Mouse (Mus musculus) hindbrain, embryonic 10.5 days (tissue): ENCODE measurements at regions not wholly inside any gene's neighbourhood (a gene's known extent, or its start where the extent isn't known, plus 50 kb on each side); places are given as distances from the start of the nearest gene placed in this dataset.
"Not testable (repeated sequence)": the region's sequence is repeated elsewhere in the genome, so short reads cannot be mapped to it uniquely, and the experiment has no call there.

ENCODE experiments used
- DNase-seq: peaks from one replicate; pipeline ENCODE4 v3.0.0-alpha.2; 2017; ENCODE audit warnings: low spot score
- H3K27ac ChIP-seq: fragments of 300-500 bp; sonication (generic); 2 replicates; pipeline ENCODE4 v1.5.1; 2016; ENCODE audit warnings: mild to moderate bottlenecking, moderate library complexity
- H3K27me3 ChIP-seq: fragments of 300-500 bp; sonication (generic); 2 replicates; pipeline ENCODE4 v1.6.1; 2016; ENCODE audit warnings: mild to moderate bottlenecking; ENCODE audit not compliant: poor library complexity, insufficient read depth, severe bottlenecking
- H3K36me3 ChIP-seq: fragments of 300-500 bp; sonication (generic); 2 replicates; pipeline ENCODE4 v1.6.1; 2016; ENCODE audit warnings: mild to moderate bottlenecking, moderate library complexity
- H3K4me1 ChIP-seq: fragments of 300-500 bp; sonication (generic); replicated peaks from 2 replicates; pipeline ENCODE4 v1.6.1; 2016; ENCODE audit warnings: mild to moderate bottlenecking
- H3K4me3 ChIP-seq: fragments of 300-500 bp; sonication (generic); 2 replicates; pipeline ENCODE4 v1.5.1; 2016; ENCODE audit warnings: mild to moderate bottlenecking, moderate library complexity
- H3K9me3 ChIP-seq: fragments of 300-500 bp; sonication (generic); 2 replicates; pipeline ENCODE4 v1.6.1; 2016; ENCODE audit warnings: mild to moderate bottlenecking, moderate library complexity
- WGBS: fragments of 180-500 bp; shearing (Covaris S2); methylation state at CpG from one replicate; pipeline ENCODE4 v1.1.7; 2016; 5-methylcytosine and 5-hydroxymethylcytosine counted together

DNA sequence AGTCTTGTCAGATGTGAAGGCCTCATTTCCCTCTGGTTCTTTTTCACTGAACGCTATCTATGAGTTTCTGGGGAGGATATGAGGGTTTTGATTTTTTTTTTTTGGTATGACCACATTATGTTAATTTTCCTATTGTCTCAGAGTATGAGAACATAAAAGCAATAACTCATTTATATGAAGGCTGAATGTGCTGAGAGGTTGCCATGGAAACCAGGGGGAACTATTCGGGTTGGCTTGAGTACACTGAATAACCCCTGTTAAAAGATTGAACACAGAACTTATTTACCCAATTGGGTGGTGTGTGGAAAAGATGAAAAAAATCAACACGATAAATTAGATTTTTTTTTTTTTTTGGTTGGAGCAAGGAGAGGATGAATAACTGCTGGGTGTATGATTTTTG is 129.0 kb downstream of the Nucb2 start:
- no peak for DNase-seq
- no peak overlapping the region for H3K27ac ChIP-seq
- H3K9me3 ChIP-seq = no peaks in the 10 kb centered on the region
- no peaks in the 10 kb centered on the region for H3K27me3 ChIP-seq
- H3K36me3 ChIP-seq = no peaks in the 10 kb centered on the region
- WGBS = 86% methylated on average over 3 of the region's 3 CpGs
- no peaks in the 10 kb centered on the region for H3K4me1 ChIP-seq
- no peak overlapping the region for H3K4me3 ChIP-seq

DNA sequence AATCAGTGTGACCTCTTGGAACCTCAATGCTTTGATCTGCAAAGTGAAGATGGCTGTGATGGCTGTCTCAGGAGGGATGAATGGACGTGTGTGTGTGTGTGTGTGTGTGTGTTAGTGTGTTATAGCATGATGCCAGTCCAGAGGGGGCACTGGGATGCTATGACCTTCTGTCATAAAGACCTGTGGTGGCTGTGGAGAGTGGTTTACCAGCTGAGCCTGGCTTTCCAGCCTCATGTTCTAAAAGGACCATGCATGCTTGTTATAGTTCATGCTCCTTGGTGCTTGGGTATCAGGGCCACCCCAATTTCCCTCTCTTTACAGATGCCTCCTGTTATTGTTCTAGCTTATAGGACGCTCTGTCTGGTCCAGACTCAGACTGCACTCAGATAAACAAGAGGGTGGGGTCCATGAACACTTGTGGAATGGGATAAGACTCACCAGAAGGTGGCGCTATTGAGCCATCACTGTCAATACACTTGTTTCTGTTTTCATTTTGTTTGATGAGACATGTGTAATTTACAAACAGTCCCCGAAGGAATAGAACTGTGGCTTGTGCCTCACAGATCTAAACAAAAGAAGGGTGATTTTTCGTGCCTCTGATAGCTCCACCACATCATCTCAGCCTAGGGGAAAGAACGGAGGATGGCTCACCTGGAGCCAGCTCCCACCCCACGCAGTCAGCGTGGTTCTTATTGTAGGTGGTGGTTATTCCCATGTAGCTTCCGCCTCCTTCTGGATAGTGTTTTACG is 140.9 kb downstream of the Nucb2 start:
- 56% methylated on average over 10 of the region's 10 CpGs for WGBS
- H3K4me1 ChIP-seq = no peaks in the 10 kb centered on the region
- H3K27me3 ChIP-seq = no peaks in the 10 kb centered on the region
- no peak overlapping the region for H3K27ac ChIP-seq
- H3K36me3 ChIP-seq = no peaks in the 10 kb centered on the region
- H3K9me3 ChIP-seq = no peaks in the 10 kb centered on the region
- peak; percentile 58 for DNase-seq
- no peak overlapping the region for H3K4me3 ChIP-seq

DNA sequence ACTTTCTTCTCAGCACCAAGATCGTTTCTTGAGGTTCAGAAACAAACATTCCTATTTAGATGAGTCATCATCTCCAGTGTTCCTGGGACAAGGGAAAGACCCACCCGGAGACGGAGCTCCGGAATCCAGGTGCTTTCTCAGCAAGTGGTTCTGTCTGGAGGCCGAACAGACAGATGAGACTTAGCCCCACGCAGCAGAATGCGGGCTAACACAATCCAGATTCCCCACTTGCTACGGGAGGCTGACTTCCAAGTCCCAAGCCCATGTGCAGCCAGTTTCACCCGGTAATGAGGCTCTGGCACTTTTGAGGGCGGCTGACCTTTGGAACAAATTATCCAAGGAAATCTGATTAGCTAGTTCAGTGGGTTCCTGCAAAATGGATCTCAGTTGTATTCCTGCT is 150.3 kb downstream of the Nucb2 start:
- H3K9me3 ChIP-seq = no peaks in the 10 kb centered on the region
- H3K4me3 ChIP-seq = no peak overlapping the region
- no peaks in the 10 kb centered on the region for H3K36me3 ChIP-seq
- WGBS = 64% methylated on average over 10 of the region's 10 CpGs
- no peak overlapping the region for H3K27ac ChIP-seq
- no peaks in the 10 kb centered on the region for H3K4me1 ChIP-seq
- DNase-seq = peak; percentile 19
- H3K27me3 ChIP-seq = no peaks in the 10 kb centered on the region

DNA sequence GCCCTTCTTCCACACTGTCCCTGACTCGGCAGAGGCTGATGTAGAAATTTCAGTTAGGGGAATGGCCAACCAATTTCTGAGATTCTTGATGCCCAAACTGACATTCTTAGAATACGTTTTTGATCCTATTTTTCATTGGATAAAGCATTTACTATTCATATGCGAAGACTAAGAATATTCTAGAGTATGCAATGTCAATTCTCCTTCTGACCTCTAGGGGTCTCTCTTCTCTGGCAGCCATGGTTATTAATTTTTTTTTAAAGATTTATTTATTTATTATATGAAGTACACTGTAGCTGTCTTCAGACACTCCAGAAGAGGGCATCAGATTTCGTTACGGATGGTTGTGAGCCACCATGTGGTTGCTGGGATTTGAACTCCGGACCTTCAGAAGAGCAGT is 152.9 kb downstream of the Nucb2 start:
- not testable (repeated sequence) for DNase-seq, H3K4me3 ChIP-seq, H3K4me1 ChIP-seq, H3K27ac ChIP-seq, H3K36me3 ChIP-seq, H3K9me3 ChIP-seq, H3K27me3 ChIP-seq
- WGBS = 92% methylated on average over 6 of the region's 6 CpGs

DNA sequence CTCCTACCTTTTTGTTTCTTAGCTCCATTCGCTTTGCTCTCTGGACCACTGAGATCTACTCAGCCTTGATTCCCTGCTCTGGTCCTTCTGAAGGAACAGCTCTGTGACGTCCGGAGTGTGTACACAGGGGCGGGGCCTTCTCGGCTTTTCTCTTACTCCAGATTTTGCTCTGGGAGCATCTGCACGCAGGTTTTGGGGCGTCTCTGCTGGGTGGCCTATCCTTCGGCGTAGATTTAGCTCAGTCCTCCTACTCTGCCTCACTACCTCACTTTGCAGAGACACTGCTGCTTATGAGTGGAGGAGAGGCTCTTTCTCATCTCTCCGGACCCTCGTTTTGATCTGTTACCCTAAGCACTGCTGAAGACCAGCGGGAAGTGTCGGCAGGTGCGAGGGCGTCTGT is 161.4 kb downstream of the Nucb2 start:
- DNase-seq = no peak
- no peaks in the 10 kb centered on the region for H3K36me3 ChIP-seq

DNA sequence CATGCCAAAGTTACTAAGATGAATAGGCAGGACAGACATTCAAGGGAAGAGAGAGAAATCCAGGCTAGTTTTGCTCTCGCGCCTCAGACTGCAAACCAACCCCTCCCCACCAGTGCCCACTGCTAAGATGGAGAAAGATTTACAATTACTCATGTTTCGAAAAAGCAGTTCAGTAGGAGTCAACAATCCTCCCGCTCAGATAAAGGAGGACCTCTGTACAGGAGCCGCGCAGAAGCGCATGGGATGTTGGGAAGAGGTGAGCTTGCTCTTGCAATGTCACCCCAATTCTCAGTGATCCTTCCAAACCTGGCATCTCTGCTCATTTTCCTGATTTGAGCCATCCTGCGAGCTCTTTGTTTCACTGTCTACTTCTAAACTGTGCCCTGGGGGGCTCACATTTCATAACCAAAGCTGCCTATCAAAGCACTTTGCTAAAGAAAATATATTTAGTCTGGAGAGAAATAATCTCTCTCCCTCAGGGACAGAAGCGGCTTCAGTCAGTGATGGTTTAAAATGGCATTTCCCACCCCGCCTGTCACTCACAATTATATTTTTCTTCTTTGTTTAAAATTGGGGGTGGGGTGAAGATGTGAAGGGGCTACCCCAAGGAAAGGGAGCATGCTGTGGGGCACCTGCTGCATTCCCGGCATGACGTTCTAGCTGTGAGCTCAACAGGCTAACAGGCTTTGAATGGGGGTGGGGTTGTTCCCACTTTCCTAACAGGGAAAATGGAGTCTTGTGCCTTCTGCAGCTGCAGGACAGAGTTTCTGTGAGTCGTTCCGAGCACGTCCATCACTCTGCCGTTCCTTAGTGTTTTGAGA is 170.2 kb downstream of the Nucb2 start:
- H3K4me3 ChIP-seq = no peak overlapping the region
- H3K36me3 ChIP-seq = no peaks in the 10 kb centered on the region
- no peak overlapping the region for H3K27ac ChIP-seq
- peak; percentile 5 for DNase-seq
- WGBS = 66% methylated on average over 16 of the region's 16 CpGs
- H3K27me3 ChIP-seq = no peaks in the 10 kb centered on the region
- peaks cover 4% of the 10 kb centered on the region; the same call in 1 of the 2 replicates for H3K4me1 ChIP-seq
- no peaks in the 10 kb centered on the region for H3K9me3 ChIP-seq

More for the DNA sequence above, 161.4 kb downstream of the Nucb2 start:
- Histone ChIP-seq H3K27me3 (no peaks in the 10 kb centered on the region), H3K4me3 (no peak overlapping the region), H3K4me1 (no peaks in the 10 kb centered on the region), H3K9me3 (no peaks in the 10 kb centered on the region; the same call in 1 of the 2 replicates), H3K27ac (no peak overlapping the region)
- WGBS = 90% methylated on average over 15 of the region's 15 CpGs

DNA sequence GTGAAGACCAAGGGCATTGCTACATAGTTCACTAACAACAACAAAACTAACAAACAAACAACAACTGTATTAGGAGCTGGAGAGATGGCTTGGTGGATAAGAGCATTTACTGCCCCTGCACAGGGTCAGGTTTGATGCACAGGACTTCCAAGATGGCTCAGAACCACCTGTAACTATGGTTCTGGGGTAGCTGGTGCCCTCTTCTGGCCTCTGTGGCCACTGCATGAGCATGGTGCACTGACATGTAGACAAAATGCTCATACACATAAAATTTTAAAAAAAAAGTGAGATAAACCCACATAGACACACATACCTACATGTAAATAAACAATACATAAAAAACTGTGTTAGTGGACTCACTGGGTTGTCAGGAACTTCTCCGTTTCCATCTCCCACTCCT is 172.5 kb downstream of the Nucb2 start:
- Histone ChIP-seq H3K27me3 (no peaks in the 10 kb centered on the region), H3K4me3 (no peak overlapping the region), H3K9me3 (no peaks in the 10 kb centered on the region), H3K4me1 (peaks cover 4% of the 10 kb centered on the region; the same call in 1 of the 2 replicates), H3K36me3 (no peaks in the 10 kb centered on the region), H3K27ac (no peak overlapping the region)
- no peak for DNase-seq
- 79% methylated on average over 1 of the region's 1 CpGs for WGBS

DNA sequence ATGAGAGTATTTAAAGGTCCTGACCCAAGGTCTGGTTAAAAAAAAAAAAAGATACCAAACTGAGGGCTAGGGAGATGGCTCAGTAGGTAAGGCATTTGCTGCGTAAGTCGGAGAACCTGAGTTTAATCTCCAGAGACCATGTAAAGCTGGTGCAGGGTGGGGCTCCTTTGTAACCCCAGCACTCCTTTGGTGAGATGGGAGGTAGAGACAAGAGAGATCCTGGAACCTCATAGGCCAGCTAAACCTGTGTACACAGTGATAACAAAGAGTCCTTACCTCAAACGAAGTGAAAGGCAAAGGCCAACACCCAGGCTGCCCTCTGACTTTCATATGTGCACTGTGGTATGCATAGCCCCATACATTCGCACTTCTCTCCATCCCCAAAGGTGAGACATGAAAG is 175.0 kb downstream of the Nucb2 start:
- no peak overlapping the region for H3K4me3 ChIP-seq
- H3K27me3 ChIP-seq = no peaks in the 10 kb centered on the region
- peaks cover 4% of the 10 kb centered on the region; the same call in 1 of the 2 replicates for H3K4me1 ChIP-seq
- H3K27ac ChIP-seq = no peak overlapping the region
- no peak for DNase-seq
- no peaks in the 10 kb centered on the region for H3K9me3 ChIP-seq
- no peaks in the 10 kb centered on the region for H3K36me3 ChIP-seq
- WGBS = 83% methylated on average over 4 of the region's 4 CpGs

DNA sequence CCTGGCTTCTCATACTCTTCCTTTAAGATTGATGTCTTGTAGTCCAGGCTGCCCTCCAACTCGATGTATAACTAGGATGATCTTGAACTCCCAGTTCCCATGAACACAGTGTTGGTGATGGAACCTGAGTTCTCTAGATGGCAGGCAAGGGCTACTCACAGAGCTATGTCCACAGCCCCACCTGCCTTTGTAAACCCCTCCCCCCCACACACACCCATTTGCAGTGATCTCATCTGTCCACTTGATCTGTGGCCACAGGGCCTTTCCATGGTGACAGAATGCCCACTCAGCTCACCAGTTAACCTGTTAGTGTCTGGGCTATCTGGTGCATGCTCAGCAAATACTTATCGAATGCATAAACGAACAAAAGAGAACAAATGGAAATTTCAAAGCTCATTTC is 176.4 kb downstream of the Nucb2 start:
- DNase-seq = no peak
- H3K4me3 ChIP-seq = no peak overlapping the region
- no peaks in the 10 kb centered on the region for H3K4me1 ChIP-seq
- no peaks in the 10 kb centered on the region for H3K9me3 ChIP-seq
- no peaks in the 10 kb centered on the region for H3K36me3 ChIP-seq
- 80% methylated on average over 3 of the region's 3 CpGs for WGBS
- H3K27me3 ChIP-seq = no peaks in the 10 kb centered on the region
- H3K27ac ChIP-seq = no peak overlapping the region

DNA sequence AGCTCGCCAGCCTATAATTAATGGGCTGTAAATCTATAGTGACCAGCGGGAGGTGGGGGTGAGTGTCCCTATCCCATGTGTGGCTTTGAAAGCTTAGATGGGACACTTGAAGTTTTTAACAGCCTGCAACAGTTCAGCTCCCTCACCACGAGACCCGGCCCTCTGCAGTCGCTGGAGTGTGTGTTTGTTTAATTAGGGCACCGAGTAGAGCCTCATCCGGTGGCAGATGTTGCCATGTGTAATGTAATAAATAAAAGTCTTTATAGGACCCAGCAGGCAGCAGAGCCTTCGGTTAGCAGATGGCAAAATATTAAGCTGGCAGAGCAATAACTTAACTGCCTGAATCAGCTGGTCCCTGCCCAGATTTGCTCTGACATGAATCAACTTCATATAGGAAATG is 177.1 kb downstream of the Nucb2 start:
- WGBS = 67% methylated on average over 8 of the region's 8 CpGs
- Histone ChIP-seq H3K4me1 (no peaks in the 10 kb centered on the region), H3K9me3 (no peaks in the 10 kb centered on the region), H3K36me3 (no peaks in the 10 kb centered on the region), H3K4me3 (no peak overlapping the region), H3K27me3 (no peaks in the 10 kb centered on the region), H3K27ac (no peak overlapping the region)
- no peak for DNase-seq

DNA sequence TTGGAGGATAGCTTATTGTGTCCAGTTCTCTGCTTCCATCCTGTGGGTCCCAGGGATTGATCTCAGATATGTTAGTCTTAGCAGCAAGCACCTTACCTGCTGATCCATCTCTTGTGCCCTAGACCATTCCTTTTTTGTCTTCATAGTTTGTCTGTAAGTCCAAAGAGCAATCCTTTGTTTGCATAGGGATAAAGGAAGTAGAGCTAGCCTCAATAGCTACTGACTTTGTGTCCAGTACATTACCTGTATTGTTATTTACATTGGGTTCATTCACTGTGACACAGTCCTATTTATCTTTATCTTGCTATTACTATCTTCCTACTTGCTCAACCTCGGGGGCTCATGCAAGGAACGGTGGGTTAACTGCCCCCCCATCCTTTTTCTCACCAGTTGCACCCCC is 196.2 kb downstream of the Nucb2 start:
- WGBS = 82% methylated on average over 2 of the region's 2 CpGs

DNA sequence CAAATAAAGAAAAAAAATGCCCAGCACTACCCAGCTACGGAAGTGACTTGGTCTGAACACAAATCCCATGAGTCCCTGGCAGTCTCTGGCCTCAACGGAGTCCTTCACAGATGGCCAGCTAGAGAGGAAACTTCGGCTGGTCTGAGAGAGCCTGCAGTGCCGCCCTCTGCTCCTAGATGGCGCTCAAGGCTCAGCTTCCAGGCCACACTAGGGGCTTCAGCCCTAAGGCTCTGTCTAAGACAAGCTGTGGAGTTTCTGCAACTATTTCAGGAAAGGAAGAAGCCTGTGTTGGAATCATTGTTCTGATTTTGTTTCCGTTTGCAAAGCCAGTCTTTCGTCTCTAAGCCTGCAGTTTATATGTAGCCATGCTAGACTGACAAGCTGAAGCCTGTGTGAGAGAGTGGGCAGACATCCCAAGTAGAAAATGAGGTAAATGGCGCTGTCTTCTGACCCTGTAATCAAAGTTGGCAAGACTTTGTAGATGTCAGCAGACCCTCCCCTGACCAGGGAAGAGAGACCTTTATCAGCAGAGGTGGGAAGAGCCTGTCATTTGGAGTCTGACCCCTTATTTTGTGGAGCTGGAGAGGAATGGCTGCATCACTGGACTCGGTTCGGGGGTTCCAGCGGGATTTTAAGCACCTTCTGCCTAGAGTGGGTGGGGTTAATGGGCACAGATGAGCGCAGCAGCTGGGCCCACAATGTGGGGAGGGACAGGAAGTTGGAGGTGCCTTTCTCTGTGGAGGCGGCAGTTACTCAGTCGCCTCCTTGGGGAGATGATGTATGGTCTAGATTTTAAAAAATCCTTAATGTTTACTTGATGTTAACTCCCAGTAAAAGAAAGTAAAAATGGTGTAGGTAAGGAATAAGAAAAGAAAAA is 197.5 kb downstream of the Nucb2 start:
- DNase-seq = peak; percentile 87
- Histone ChIP-seq H3K9me3 (peaks cover 9% of the 10 kb centered on the region; the same call in 1 of the 2 replicates), H3K36me3 (no peaks in the 10 kb centered on the region), H3K27ac (no peak overlapping the region), H3K4me3 (no peak overlapping the region), H3K4me1 (no peaks in the 10 kb centered on the region), H3K27me3 (no peaks in the 10 kb centered on the region)
- 51% methylated on average over 14 of the region's 14 CpGs for WGBS

More for the DNA sequence above, 196.2 kb downstream of the Nucb2 start:
- H3K9me3 ChIP-seq = peaks cover 4% of the 10 kb centered on the region; the same call in 1 of the 2 replicates
- H3K4me1 ChIP-seq = no peaks in the 10 kb centered on the region
- H3K27me3 ChIP-seq = no peaks in the 10 kb centered on the region
- no peak for DNase-seq
- no peak overlapping the region for H3K4me3 ChIP-seq
- H3K36me3 ChIP-seq = no peaks in the 10 kb centered on the region
- no peak overlapping the region for H3K27ac ChIP-seq
